Mouse (Mus musculus) hindbrain, embryonic 16.5 days (tissue): ENCODE data around the gene Zfp729b. TPM values are rescaled to one million over a fixed set of nuclear protein-coding genes. Genes with fewer than 3 reads are reported as not detected.
A peak's percentile ranks its signal among the peaks of the same experiment; 100 is the strongest.

ENCODE experiments used
- ATAC-seq: fragments of 200-750 bp; cut with Nextera tagmentation; 2 replicates; pipeline ENCODE4 v1.8.0; 2017; ENCODE audit warnings: moderate TSS enrichment, moderate library complexity
- H3K27ac ChIP-seq: fragments of 300-500 bp; sonication (generic); 2 replicates; pipeline ENCODE4 v1.5.1; 2014; ENCODE audit warnings: low read depth, mild to moderate bottlenecking, control low read depth, low read length, moderate library complexity
- H3K27me3 ChIP-seq: fragments of 300-500 bp; sonication (generic); replicated peaks from 2 replicates; pipeline ENCODE4 v1.6.1; 2014; ENCODE audit warnings: low read length; ENCODE audit not compliant: control insufficient read depth, insufficient read depth
- H3K36me3 ChIP-seq: fragments of 300-500 bp; sonication (generic); 2 replicates; pipeline ENCODE4 v1.6.1; 2014; ENCODE audit warnings: mild to moderate bottlenecking, low read length, moderate library complexity, mixed read lengths; ENCODE audit not compliant: control insufficient read depth, insufficient read depth
- H3K4me1 ChIP-seq: fragments of 300-500 bp; sonication (generic); 2 replicates; pipeline ENCODE4 v1.6.1; 2014; ENCODE audit warnings: low read depth, low read length; ENCODE audit not compliant: control insufficient read depth, insufficient read depth
- H3K4me2 ChIP-seq: fragments of 300-500 bp; sonication (generic); 2 replicates; pipeline ENCODE4 v1.6.1; 2014; ENCODE audit warnings: mild to moderate bottlenecking, low read length, control low read depth, moderate library complexity
- H3K4me3 ChIP-seq: fragments of 300-500 bp; sonication (generic); 2 replicates; pipeline ENCODE4 v1.5.1; 2014; ENCODE audit warnings: mild to moderate bottlenecking, low read length, control low read depth, moderate library complexity
- H3K9ac ChIP-seq: fragments of 300-500 bp; sonication (generic); 2 replicates; pipeline ENCODE4 v1.6.1; 2014; ENCODE audit warnings: low read depth, mild to moderate bottlenecking, control low read depth, low read length, moderate library complexity
- H3K9me3 ChIP-seq: fragments of 300-500 bp; sonication (generic); 2 replicates; pipeline ENCODE4 v1.6.1; 2014; ENCODE audit warnings: mild to moderate bottlenecking, low read length, moderate library complexity; ENCODE audit not compliant: control insufficient read depth
- WGBS: fragments of 180-500 bp; shearing (Covaris S2); extraction: QIAGEN DNeasy Blood & Tissue Kit; methylation state at CpG from one replicate; pipeline ENCODE4 v1.1.7; 2014; 5-methylcytosine and 5-hydroxymethylcytosine counted together
- polyA plus RNA-seq: library from polyadenylated mRNA; unstranded; fragments of >200 nt; fragmentation: Nextera tagmentation; extraction: Ambion mirVana; gene quantifications from 2 replicates; pipeline ENCODE4 v1.2.1, GENCODE M21; 2015

Gene Zfp729b
- polyA plus RNA-seq, result 4.4 and 4.9 TPM in 2 replicates

DNA sequence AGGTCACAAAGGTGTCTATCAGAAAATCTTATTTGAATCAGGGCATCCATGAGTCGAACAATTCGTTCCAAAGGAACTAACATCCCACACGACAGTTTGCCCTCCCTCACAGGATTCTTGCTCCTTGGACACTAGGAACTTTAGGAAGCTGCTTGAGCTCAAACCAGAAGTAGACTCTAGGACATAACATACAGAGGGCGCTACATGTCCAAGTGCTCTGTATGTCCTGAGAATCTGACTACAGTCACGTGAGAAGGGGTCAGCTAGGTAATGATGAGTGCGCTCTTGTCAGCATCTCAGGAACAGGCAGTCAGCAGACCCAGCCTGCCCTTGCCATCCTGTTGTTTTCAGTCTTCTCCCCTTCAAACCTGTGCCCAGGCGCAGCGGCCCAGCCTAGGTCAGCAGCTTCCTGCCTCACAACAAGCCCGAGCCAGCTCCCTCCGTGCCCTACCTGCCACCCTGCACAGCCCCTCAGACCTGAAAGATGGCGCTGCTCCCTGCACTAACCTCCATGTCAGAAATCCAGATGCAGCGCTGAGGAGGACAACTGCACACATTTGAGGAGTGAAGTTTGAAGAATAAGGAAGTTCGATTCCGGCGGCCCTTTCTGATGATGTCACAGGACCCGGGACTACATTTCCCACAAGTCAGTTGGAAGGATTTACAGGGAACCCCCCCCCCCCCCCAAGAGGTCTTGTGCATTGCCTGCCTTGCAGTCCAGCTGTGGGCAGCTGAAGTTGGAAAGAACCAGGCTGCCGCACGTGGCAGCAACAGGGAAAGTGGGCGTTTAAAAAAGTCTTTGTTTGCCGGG is at the start of gene Zfp729b:
Zfp729b (minus strand) TSS at position 642 of the 811 bp plus-strand sequence.
- H3K4me3 ChIP-seq, result peak within 1 kb of the TSS; percentile 76
- H3K9me3 ChIP-seq, result no peaks in the 10 kb centered on the region
- H3K27ac ChIP-seq, result peak within 1 kb of the TSS; percentile 75; the same call in 1 of the 2 replicates
- H3K36me3 ChIP-seq, result no peaks in the 10 kb centered on the region
- 2% methylated on average over 20 of the region's 20 CpGs for WGBS
- H3K4me2 ChIP-seq, result peak within 1 kb of the TSS; percentile 73
- H3K9ac ChIP-seq, result peak within 1 kb of the TSS; percentile 73
- ATAC-seq, result peak; percentile 97
- no peaks in the 10 kb centered on the region for H3K27me3 ChIP-seq
- H3K4me1 ChIP-seq, result peaks cover 5% of the 10 kb centered on the region

DNA sequence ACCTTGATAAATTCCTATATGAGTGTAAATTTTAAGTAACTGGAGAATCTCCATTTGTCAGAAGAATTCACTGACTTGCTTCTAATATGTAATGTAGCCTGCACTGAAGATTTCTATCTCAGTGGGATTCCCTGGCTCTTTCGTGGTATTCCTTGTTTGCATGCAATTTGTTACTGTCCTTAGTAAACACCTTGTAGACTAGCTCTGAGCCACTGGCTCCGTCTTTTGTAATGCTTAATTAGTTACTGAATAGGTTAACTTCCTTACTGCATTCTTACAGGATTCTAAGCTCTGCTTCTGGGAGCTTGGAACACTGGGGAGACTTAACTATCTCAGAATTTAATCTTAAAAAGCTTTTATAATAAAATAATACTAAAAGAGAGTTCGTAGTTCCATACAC is 43.0 kb upstream of the Zfp729b start:
- no peak for ATAC-seq
- H3K36me3 ChIP-seq, result no peaks in the 10 kb centered on the region
- H3K27me3 ChIP-seq, result no peaks in the 10 kb centered on the region
- H3K4me2 ChIP-seq, result no peak overlapping the region
- no peak overlapping the region for H3K4me3 ChIP-seq
- H3K27ac ChIP-seq, result no peak overlapping the region
- H3K4me1 ChIP-seq, result no peaks in the 10 kb centered on the region
- WGBS, result 36% methylated on average over 3 of the region's 3 CpGs
- H3K9ac ChIP-seq, result no peak overlapping the region
- no peaks in the 10 kb centered on the region for H3K9me3 ChIP-seq

DNA sequence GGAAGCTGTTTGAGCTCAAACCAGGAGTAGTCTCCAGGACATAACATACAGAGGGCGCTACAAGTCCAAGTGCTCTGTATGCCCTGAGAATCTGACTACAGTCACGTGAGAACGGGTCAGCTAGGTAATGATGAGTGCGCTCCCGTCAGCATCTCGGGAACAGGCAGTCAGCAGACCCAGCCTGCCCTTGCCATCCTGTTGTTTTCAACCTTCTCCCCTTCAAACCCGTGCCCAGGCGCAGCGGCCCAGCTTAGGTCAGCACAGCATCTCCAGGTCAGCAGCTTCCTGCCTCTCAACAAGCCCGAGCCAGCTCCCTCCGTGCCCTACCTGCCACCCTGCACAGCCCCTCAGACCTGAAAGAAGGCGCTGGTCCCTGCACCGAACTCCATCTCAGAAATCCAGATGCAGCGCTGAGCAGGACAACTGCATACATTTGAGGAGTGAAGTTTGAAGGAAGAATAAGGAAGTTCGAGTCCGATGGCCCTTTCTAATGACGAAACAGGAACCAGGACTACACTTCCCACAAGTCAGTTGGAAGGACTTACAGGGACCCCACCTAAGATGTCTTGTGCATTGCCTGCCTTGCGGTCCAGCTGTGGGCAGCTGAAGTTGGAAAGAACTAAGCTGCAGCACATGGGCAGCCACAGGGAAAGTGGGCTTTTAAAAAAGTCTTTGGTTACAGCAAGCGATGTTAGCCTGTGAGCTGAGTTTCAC is 27.9 kb upstream of the Zfp729b start, which contains the start of the genes Gm49345 and Zfp729a:
Gm49345 (minus strand) TSS at position 476 of the 714 bp plus-strand sequence.
Zfp729a (minus strand) TSS at position 498 of the 714 bp plus-strand sequence.
- Histone ChIP-seq H3K27ac (peak within 1 kb of the TSS; percentile 60), H3K4me2 (peak within 1 kb of the TSS; percentile 61), H3K9ac (peak within 1 kb of the TSS; percentile 77), H3K4me1 (peaks cover 4% of the 10 kb centered on the region), H3K9me3 (no peaks in the 10 kb centered on the region), H3K4me3 (peak within 1 kb of the TSS; percentile 85), H3K36me3 (no peaks in the 10 kb centered on the region), H3K27me3 (no peaks in the 10 kb centered on the region)
- under 1% methylated on average over 19 of the region's 19 CpGs for WGBS
- peak; percentile 99 for ATAC-seq

DNA sequence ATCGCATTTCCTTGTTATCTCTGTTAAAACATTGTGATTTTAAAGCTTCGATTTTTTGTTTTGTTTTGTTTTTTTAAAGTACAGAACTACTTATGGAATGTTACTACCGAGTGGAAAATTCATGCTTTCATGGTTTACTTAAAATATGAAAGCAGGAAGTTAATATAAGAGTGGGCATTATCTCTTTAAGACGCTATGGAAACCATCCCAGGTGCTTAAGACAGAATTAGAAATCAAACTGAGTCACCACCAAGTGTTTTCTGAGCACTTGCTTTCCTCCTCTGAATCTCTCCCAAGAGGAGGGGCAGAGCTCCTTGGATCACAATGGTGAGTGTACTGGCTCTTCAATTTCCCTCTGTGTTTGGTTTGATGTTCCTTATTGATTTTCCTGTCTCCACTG is 601 bp upstream of the Zfp729b start:
- 88% methylated on average over 4 of the region's 4 CpGs for WGBS
- ATAC-seq, result no peak
- Histone ChIP-seq H3K9ac (no peak overlapping the region), H3K36me3 (no peaks in the 10 kb centered on the region), H3K4me2 (no peak overlapping the region), H3K27ac (no peak overlapping the region), H3K9me3 (no peaks in the 10 kb centered on the region), H3K4me1 (peaks cover 5% of the 10 kb centered on the region), H3K27me3 (no peaks in the 10 kb centered on the region), H3K4me3 (no peak overlapping the region)

DNA sequence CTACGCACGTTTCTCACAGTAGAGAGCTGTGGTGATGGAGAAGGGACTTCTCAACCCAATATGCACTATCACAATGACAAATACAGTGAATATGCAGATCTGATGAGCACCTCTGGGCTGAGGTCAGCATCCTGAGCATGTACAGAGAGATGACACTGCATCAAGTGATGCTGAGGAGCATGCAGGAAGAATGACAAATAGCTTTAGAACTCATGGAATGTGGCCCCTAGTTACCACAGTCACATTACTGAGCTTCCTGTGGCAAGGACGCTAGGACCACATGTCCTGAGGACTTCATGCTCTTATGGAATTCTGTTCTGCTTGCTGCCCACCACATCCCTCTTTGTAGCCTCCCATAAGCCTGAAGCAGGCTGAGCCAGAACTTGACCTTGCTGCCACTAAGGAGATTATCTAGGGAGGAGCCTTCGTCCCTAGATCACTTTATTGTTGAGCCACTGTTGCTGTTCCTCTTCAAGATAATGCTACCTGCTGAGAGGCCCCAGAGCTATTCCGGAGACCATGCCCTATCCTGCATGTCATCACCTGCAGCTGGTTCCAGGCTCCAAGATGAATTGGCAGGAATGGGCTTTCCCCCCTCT is 36.8 kb downstream of the Zfp729b start:
- Histone ChIP-seq H3K4me3 (no peak overlapping the region), H3K9ac (no peak overlapping the region), H3K27me3 (no peaks in the 10 kb centered on the region), H3K36me3 (no peaks in the 10 kb centered on the region), H3K4me1 (no peaks in the 10 kb centered on the region), H3K9me3 (no peaks in the 10 kb centered on the region), H3K27ac (no peak overlapping the region), H3K4me2 (no peak overlapping the region)
- no peak for ATAC-seq
- 77% methylated on average over 5 of the region's 5 CpGs for WGBS

DNA sequence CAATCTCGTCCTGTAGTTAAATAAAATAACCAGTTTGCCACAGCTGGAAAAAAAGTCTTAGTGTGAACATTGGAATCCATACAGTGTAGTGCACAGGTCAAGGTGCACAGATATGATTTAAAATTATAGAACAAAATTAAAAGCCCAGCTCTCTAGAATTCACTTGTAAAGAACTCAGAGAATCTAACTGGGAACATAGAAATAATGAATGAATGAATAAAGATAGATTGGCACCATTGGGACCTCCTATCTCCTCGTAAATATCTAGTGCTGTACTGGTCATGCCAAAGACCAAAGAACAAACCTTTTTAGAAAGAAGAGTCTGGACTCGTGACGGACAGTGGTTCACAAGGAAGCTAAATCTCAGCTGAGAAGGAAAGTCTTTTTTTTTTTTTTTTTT is 55.8 kb downstream of the Zfp729b start, which contains the start of gene Zfp748:
Zfp748 (minus strand) TSS at position 101 of the 400 bp plus-strand sequence.
- Histone ChIP-seq H3K4me3 (peak within 1 kb of the TSS; percentile 84), H3K27me3 (no peaks in the 10 kb centered on the region), H3K27ac (peak within 1 kb of the TSS; percentile 90), H3K4me2 (peak within 1 kb of the TSS; percentile 70), H3K9me3 (no peaks in the 10 kb centered on the region), H3K9ac (peak within 1 kb of the TSS; percentile 91), H3K4me1 (peaks cover 15% of the 10 kb centered on the region), H3K36me3 (no peaks in the 10 kb centered on the region)
- ATAC-seq, result no peak
- 81% methylated on average over 4 of the region's 4 CpGs for WGBS

DNA sequence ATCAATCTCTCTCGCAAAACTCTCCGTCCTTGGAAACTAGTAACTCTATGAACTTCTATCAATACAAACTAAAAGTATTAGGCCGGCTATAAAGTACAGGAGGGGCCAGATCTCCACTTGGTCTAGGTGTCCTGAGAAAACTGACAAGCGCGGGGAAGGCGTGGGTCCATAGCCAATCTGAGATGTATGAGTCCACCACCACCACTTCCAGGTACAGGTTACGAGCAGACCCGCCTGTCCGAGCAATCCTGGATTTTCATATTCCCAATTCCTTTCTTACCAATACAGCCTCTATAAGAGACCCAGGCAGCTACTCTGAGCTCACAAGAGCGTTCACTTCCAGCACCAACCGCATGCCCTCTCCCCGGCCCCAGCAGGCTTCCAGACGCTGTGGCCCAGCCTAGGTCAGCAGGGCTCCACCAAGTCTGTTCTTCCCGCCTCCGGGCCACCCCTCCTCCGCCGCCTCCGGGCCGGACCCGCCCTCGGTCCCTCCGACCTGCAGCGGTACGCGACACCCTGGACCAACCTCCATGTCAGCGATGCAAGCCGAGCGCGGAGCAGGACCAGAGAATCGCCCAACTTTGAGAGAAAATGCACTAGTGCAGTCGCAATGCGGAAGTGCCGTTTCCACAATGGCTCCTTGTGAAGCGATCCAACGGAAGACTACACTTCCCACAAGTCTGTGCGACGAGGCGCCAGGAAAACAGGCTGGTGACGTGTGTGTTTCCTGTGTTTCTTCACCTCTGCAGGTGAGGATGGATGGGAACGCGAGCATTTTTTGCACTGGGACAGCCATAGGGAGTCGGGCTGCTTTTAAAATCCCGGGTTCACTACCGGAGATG is 56.8 kb downstream of the Zfp729b start:
- Histone ChIP-seq H3K27me3 (no peaks in the 10 kb centered on the region), H3K4me3 (peak overlapping the region; percentile 84), H3K4me1 (peaks cover 15% of the 10 kb centered on the region), H3K4me2 (peak overlapping the region; percentile 70), H3K36me3 (no peaks in the 10 kb centered on the region), H3K9me3 (no peaks in the 10 kb centered on the region), H3K9ac (peak overlapping the region; percentile 91), H3K27ac (peak overlapping the region; percentile 90)
- under 1% methylated on average over 44 of the region's 44 CpGs for WGBS
- ATAC-seq, result peak; percentile 100

DNA sequence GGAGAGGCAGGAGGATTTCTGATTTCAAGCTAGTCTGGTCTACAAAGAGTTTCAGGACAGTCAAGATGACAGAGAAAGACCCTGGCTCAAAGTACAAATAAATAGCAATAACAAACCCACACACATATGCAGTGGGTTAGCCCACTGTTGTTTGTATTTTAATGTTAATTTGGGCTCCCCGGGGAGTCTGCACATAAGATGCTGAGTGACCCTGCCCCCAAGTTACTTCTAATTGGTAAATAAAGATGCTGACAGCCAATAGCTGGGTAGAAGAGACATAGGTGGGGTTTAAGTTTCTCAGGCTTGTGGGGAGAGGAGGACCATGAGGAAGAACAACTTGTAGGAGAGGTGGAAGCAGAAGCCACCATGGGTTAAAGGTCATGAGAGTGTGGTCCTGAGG is 63.6 kb downstream of the Zfp729b start:
- peaks cover 30% of the 10 kb centered on the region for H3K36me3 ChIP-seq
- no peak overlapping the region for H3K4me2 ChIP-seq
- H3K27ac ChIP-seq, result no peak overlapping the region
- H3K27me3 ChIP-seq, result no peaks in the 10 kb centered on the region
- no peak for ATAC-seq
- no peaks in the 10 kb centered on the region for H3K9me3 ChIP-seq
- no peaks in the 10 kb centered on the region; the same call in 1 of the 2 replicates for H3K4me1 ChIP-seq
- H3K9ac ChIP-seq, result no peak overlapping the region
- H3K4me3 ChIP-seq, result no peak overlapping the region
- 79% methylated on average over 1 of the region's 1 CpGs for WGBS
